Mouse (Mus musculus) liver, embryonic 15.5 days (tissue): ENCODE results near the gene Olfr1346. TPM values are rescaled to one million over a fixed set of nuclear protein-coding genes. Genes with fewer than 3 reads are reported as not detected.
"Not testable (repeated sequence)": the region's sequence is repeated elsewhere in the genome, so short reads cannot be mapped to it uniquely, and the experiment has no call there.

ENCODE experiments used
- ATAC-seq: fragments of 200-750 bp; cut with Nextera tagmentation; 2 replicates; pipeline ENCODE4 v1.8.0; 2017; ENCODE audit warnings: moderate number of reproducible peaks, mild to moderate bottlenecking, moderate library complexity; ENCODE audit not compliant: insufficient read depth
- H3K27ac ChIP-seq: fragments of 300-500 bp; sonication (generic); replicated peaks from 2 replicates; pipeline ENCODE4 v1.5.1; 2015; ENCODE audit warnings: mild to moderate bottlenecking, inconsistent platforms
- H3K27me3 ChIP-seq: fragments of 300-500 bp; sonication (generic); 2 replicates; pipeline ENCODE4 v1.6.1; 2015; ENCODE audit warnings: mild to moderate bottlenecking, inconsistent platforms
- H3K36me3 ChIP-seq: fragments of 300-500 bp; sonication (generic); replicated peaks from 2 replicates; pipeline ENCODE4 v1.6.1; 2015; ENCODE audit warnings: moderate library complexity, mild to moderate bottlenecking, inconsistent platforms
- H3K4me1 ChIP-seq: fragments of 300-500 bp; sonication (generic); replicated peaks from 2 replicates; pipeline ENCODE4 v1.6.1; 2015; ENCODE audit warnings: inconsistent platforms
- H3K4me2 ChIP-seq: fragments of 300-500 bp; sonication (generic); 2 replicates; pipeline ENCODE4 v1.6.1; 2015; ENCODE audit warnings: moderate library complexity, mild to moderate bottlenecking, inconsistent platforms
- H3K4me3 ChIP-seq: fragments of 300-500 bp; sonication (generic); replicated peaks from 2 replicates; pipeline ENCODE4 v1.5.1; 2015; ENCODE audit warnings: mild to moderate bottlenecking, inconsistent platforms
- H3K9ac ChIP-seq: fragments of 300-500 bp; sonication (generic); 2 replicates; pipeline ENCODE4 v1.6.1; 2015; ENCODE audit warnings: moderate library complexity, mild to moderate bottlenecking, inconsistent platforms
- H3K9me3 ChIP-seq: fragments of 300-500 bp; sonication (generic); replicated peaks from 2 replicates; pipeline ENCODE4 v1.6.1; 2016; ENCODE audit warnings: inconsistent platforms
- WGBS: fragments of 180-500 bp; shearing (Covaris S2); methylation state at CpG from one replicate; pipeline ENCODE4 v1.1.7; 2015; ENCODE audit warnings: mixed read lengths; ENCODE audit not compliant: insufficient replicate concordance; 5-methylcytosine and 5-hydroxymethylcytosine counted together
- polyA plus RNA-seq: library from polyadenylated mRNA; unstranded; fragments of >200 nt; fragmentation: Nextera tagmentation; extraction: Ambion mirVana; gene quantifications from 2 replicates; pipeline ENCODE4 v1.2.1, GENCODE M21; 2015

Olfr1346 gene
- not detected in 2 replicates for polyA plus RNA-seq

GRCm38 (mm10) chr7:6466951-6467350 lies at the start of gene Olfr1346:
Olfr1346 (plus strand) TSS chr7:6467101.
- Histone ChIP-seq H3K4me1 (no peaks in the 10 kb centered on the region), H3K27me3 (no peaks in the 10 kb centered on the region), H3K9me3 (no peaks in the 10 kb centered on the region), H3K4me3 (no peak within 1 kb of the TSS), H3K9ac (no peak within 1 kb of the TSS), H3K36me3 (no peaks in the 10 kb centered on the region), H3K4me2 (no peak within 1 kb of the TSS), H3K27ac (no peak within 1 kb of the TSS)
- ATAC-seq = no peak

GRCm38 (mm10) chr7:6419894-6420293 lies 47.0 kb upstream of the Olfr1346 start:
- Histone ChIP-seq H3K9ac (no peak overlapping the region), H3K4me2 (no peak overlapping the region), H3K27ac (no peak overlapping the region), H3K36me3 (no peaks in the 10 kb centered on the region), H3K4me3 (no peak overlapping the region), H3K4me1 (no peaks in the 10 kb centered on the region), H3K9me3 (no peaks in the 10 kb centered on the region), H3K27me3 (no peaks in the 10 kb centered on the region)
- 58% methylated on average over 6 of the region's 6 CpGs for WGBS
- ATAC-seq = no peak

GRCm38 (mm10) chr7:6429381-6429780 lies 37.5 kb upstream of the Olfr1346 start:
- no peak for ATAC-seq
- WGBS = 70% methylated on average over 3 of the region's 3 CpGs
- Histone ChIP-seq H3K4me2 (no peak overlapping the region), H3K27ac (no peak overlapping the region), H3K36me3 (no peaks in the 10 kb centered on the region), H3K27me3 (no peaks in the 10 kb centered on the region), H3K4me3 (no peak overlapping the region), H3K9ac (no peak overlapping the region), H3K9me3 (peaks cover 10% of the 10 kb centered on the region; the same call in 1 of the 2 replicates), H3K4me1 (no peaks in the 10 kb centered on the region)

- H3K27me3 ChIP-seq = no peaks in the 10 kb centered on the region
- 21% methylated on average over 2 of the region's 2 CpGs for WGBS
- no peaks in the 10 kb centered on the region for H3K36me3 ChIP-seq
- no peaks in the 10 kb centered on the region for H3K4me1 ChIP-seq
- H3K4me2 ChIP-seq = no peak overlapping the region
- peaks cover 10% of the 10 kb centered on the region; the same call in 1 of the 2 replicates for H3K9me3 ChIP-seq
- H3K4me3 ChIP-seq = no peak overlapping the region
- no peak for ATAC-seq
- no peak overlapping the region for H3K27ac ChIP-seq
- no peak overlapping the region for H3K9ac ChIP-seq
Observed at GRCm38 (mm10) chr7:6430342-6430741, 36.6 kb upstream of the Olfr1346 start.

GRCm38 (mm10) chr7:6438388-6438787 lies 28.5 kb upstream of the Olfr1346 start, which contains the start of gene Olfr1344:
Olfr1344 (plus strand) TSS chr7:6438688.
- H3K27ac ChIP-seq = no peak within 1 kb of the TSS
- no peaks in the 10 kb centered on the region for H3K36me3 ChIP-seq
- H3K9me3 ChIP-seq = no peaks in the 10 kb centered on the region
- no peak for ATAC-seq
- no peaks in the 10 kb centered on the region for H3K27me3 ChIP-seq
- no peak within 1 kb of the TSS for H3K4me3 ChIP-seq
- H3K4me1 ChIP-seq = no peaks in the 10 kb centered on the region
- H3K4me2 ChIP-seq = no peak within 1 kb of the TSS
- WGBS = 41% methylated on average over 3 of the region's 3 CpGs
- H3K9ac ChIP-seq = no peak within 1 kb of the TSS

- Histone ChIP-seq H3K4me2 (no peak overlapping the region), H3K27me3 (no peaks in the 10 kb centered on the region), H3K36me3 (no peaks in the 10 kb centered on the region), H3K9me3 (no peaks in the 10 kb centered on the region), H3K9ac (no peak overlapping the region), H3K4me1 (no peaks in the 10 kb centered on the region), H3K4me3 (no peak overlapping the region), H3K27ac (no peak overlapping the region)
- WGBS = 39% methylated on average over 2 of the region's 2 CpGs
- no peak for ATAC-seq
Observed at GRCm38 (mm10) chr7:6441173-6441572, 25.7 kb upstream of the Olfr1346 start.

GRCm38 (mm10) chr7:6447771-6448170 lies 19.1 kb upstream of the Olfr1346 start:
- H3K9ac ChIP-seq = no peak overlapping the region
- 18% methylated on average over 5 of the region's 5 CpGs for WGBS
- no peak overlapping the region for H3K4me2 ChIP-seq
- H3K4me3 ChIP-seq = no peak overlapping the region
- no peaks in the 10 kb centered on the region for H3K4me1 ChIP-seq
- no peaks in the 10 kb centered on the region for H3K27me3 ChIP-seq
- H3K36me3 ChIP-seq = no peaks in the 10 kb centered on the region
- H3K9me3 ChIP-seq = no peaks in the 10 kb centered on the region
- no peak overlapping the region for H3K27ac ChIP-seq
- no peak for ATAC-seq

- no peak within 1 kb of the TSS for H3K9ac ChIP-seq
- H3K4me1 ChIP-seq = no peaks in the 10 kb centered on the region
- no peaks in the 10 kb centered on the region for H3K9me3 ChIP-seq
- ATAC-seq = no peak
- H3K4me3 ChIP-seq = no peak within 1 kb of the TSS
- H3K4me2 ChIP-seq = no peak within 1 kb of the TSS
- H3K36me3 ChIP-seq = no peaks in the 10 kb centered on the region
- no peaks in the 10 kb centered on the region for H3K27me3 ChIP-seq
- no peak within 1 kb of the TSS for H3K27ac ChIP-seq
Observed at GRCm38 (mm10) chr7:6455868-6456267, 11.0 kb upstream of the Olfr1346 start, which contains the start of gene Olfr1336. Olfr1336 (plus strand) TSS chr7:6456168.

GRCm38 (mm10) chr7:6456399-6456798 lies 10.5 kb upstream of the Olfr1346 start:
- Histone ChIP-seq H3K27me3 (no peaks in the 10 kb centered on the region), H3K4me2 (no peak overlapping the region), H3K4me1 (no peaks in the 10 kb centered on the region), H3K4me3 (no peak overlapping the region), H3K9me3 (no peaks in the 10 kb centered on the region), H3K27ac (no peak overlapping the region), H3K9ac (no peak overlapping the region), H3K36me3 (no peaks in the 10 kb centered on the region)
- ATAC-seq = no peak
- WGBS = 23% methylated on average over 3 of the region's 3 CpGs

- WGBS = 50% methylated on average over 2 of the region's 2 CpGs
- H3K9me3 ChIP-seq, H3K4me1 ChIP-seq, H3K4me2 ChIP-seq, ATAC-seq, H3K27me3 ChIP-seq, H3K9ac ChIP-seq, H3K36me3 ChIP-seq, H3K27ac ChIP-seq, H3K4me3 ChIP-seq: not testable (repeated sequence)
Observed at GRCm38 (mm10) chr7:6477633-6478032, 10.7 kb downstream of the Olfr1346 start.

GRCm38 (mm10) chr7:6486841-6487240 lies 19.9 kb downstream of the Olfr1346 start, which contains the start of gene Olfr5:
Olfr5 (minus strand) TSS chr7:6486941.
- ATAC-seq = no peak
- 13% methylated on average over 2 of the region's 2 CpGs for WGBS
- Histone ChIP-seq H3K36me3 (no peaks in the 10 kb centered on the region), H3K4me2 (no peak within 1 kb of the TSS), H3K4me1 (no peaks in the 10 kb centered on the region), H3K27ac (no peak within 1 kb of the TSS), H3K27me3 (no peaks in the 10 kb centered on the region), H3K9me3 (no peaks in the 10 kb centered on the region), H3K4me3 (no peak within 1 kb of the TSS), H3K9ac (no peak within 1 kb of the TSS)

- H3K9me3 ChIP-seq = no peaks in the 10 kb centered on the region
- no peak within 1 kb of the TSS for H3K9ac ChIP-seq
- H3K4me2 ChIP-seq = no peak within 1 kb of the TSS
- no peak within 1 kb of the TSS for H3K4me3 ChIP-seq
- H3K4me1 ChIP-seq = no peaks in the 10 kb centered on the region
- WGBS = 29% methylated on average over 1 of the region's 1 CpGs
- no peak within 1 kb of the TSS for H3K27ac ChIP-seq
- no peaks in the 10 kb centered on the region for H3K27me3 ChIP-seq
- no peak for ATAC-seq
- H3K36me3 ChIP-seq = no peaks in the 10 kb centered on the region
Observed at GRCm38 (mm10) chr7:6499655-6500054, 32.8 kb downstream of the Olfr1346 start, which contains the start of gene Olfr1347. Olfr1347 (minus strand) TSS chr7:6499755.
